Mouse (Mus musculus): Measurements from ENCODE around the gene Serp2. TPM values are rescaled to one million over a fixed set of nuclear protein-coding genes. Genes with fewer than 3 reads are reported as not detected.

Gene Serp2
- total RNA-seq (2023) = 4.1 TPM

DNA sequence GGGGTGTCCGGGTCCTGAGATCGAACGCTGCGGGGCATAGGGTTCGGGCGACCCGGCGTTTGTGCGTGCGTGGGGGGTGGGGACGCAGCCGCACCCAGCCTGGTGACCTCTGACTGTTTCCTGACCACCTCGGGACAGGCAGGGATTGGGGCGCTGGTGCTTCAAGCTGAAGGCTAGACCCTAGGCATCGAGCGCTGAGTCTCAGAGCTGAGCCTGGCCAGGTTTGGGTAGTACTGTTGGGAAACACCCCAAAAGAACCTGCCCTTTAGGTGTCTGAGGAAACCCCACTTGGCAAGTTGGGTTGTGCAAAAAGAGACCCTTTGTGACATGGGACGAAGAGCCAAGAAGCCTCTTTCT lies at the start of gene Serp2:
Serp2 (minus strand) TSS at position 38 of the 357 bp plus-strand sequence.

Other genes with a start within 250 kb of the Serp2 start
- 53.0 TPM for gene Tsc22d1, start 141.9 kb downstream of the Serp2 start, total RNA-seq (2023)

Data from CD4-positive naive resting alpha-beta T cell, adult 57 days (primary cell).